Mouse (Mus musculus) myocyte (in vitro differentiated cells): ENCODE measurements around the gene Scgb2b21. TPM values are rescaled to one million over a fixed set of nuclear protein-coding genes. Genes with fewer than 3 reads are reported as not detected.
"Not testable (repeated sequence)": the region's sequence is repeated elsewhere in the genome, so short reads cannot be mapped to it uniquely, and the experiment has no call there.

ENCODE experiments used
- H3K27me3 ChIP-seq: one replicate; pipeline ENCODE4 v1.6.1; 2011; ENCODE audit not compliant: control insufficient read depth, insufficient read depth, insufficient read length
- H3K36me3 ChIP-seq: one replicate; pipeline ENCODE4 v1.6.1; 2011; ENCODE audit not compliant: control insufficient read depth, insufficient read depth
- H3K4me2 ChIP-seq: one replicate; pipeline ENCODE4 v1.6.1; 2011; ENCODE audit warnings: low read depth, control low read depth
- H3K4me3 ChIP-seq: one replicate; pipeline ENCODE4 v1.5.1; 2011; ENCODE audit warnings: mild to moderate bottlenecking, control low read depth, moderate library complexity
- H3K79me2 ChIP-seq: one replicate; pipeline ENCODE4 v1.6.1; 2011; ENCODE audit not compliant: control insufficient read depth, insufficient read depth
- H3ac ChIP-seq: one replicate; pipeline ENCODE4 v1.6.1; 2011; ENCODE audit not compliant: control insufficient read depth, insufficient read length
- E2F4 ChIP-seq: IDR thresholded peaks from one replicate; pipeline ENCODE4 v1.6.1; 2011; ENCODE audit warnings: mild to moderate bottlenecking, control low read depth, moderate library complexity; ENCODE audit not compliant: insufficient read depth
- MAX ChIP-seq: IDR thresholded peaks from one replicate; pipeline ENCODE4 v1.6.1; 2011; ENCODE audit warnings: low read depth, mild to moderate bottlenecking, control low read depth
- MYOG ChIP-seq, 3 experiments: IDR thresholded peaks; one replicate each; pipeline ENCODE4 v1.6.1; 2011; ENCODE audit warnings: control low read depth in 2 of 3, low read depth in 2 of 3, mild to moderate bottlenecking in 2 of 3; ENCODE audit not compliant: insufficient read length in 2 of 3, control insufficient read depth in 1 of 3, insufficient read depth in 1 of 3
- REST ChIP-seq: IDR thresholded peaks from one replicate; pipeline ENCODE4 v1.6.1; 2011; ENCODE audit warnings: mild to moderate bottlenecking, control low read depth, moderate library complexity; ENCODE audit not compliant: insufficient read depth, insufficient read length
- USF1 ChIP-seq: IDR thresholded peaks from one replicate; pipeline ENCODE4 v1.6.1; 2011; ENCODE audit warnings: low read depth, mild to moderate bottlenecking, control low read depth, moderate library complexity
- polyA plus RNA-seq: library from polyadenylated mRNA; unstranded; fragments of >200 nt; fragmentation: generic; extraction: Trizol; gene quantifications from one replicate; pipeline ENCODE4 v1.2.1, GENCODE M21; 2012; ENCODE audit warnings: missing spikeins

Scgb2b21 gene
- not detected for polyA plus RNA-seq

GRCm38 (mm10) chr7:33520358-33520757, at the start of gene Scgb2b21:
TSS of gene Scgb2b21 (minus strand) at chr7:33520458.
- H3K4me2 ChIP-seq: no peak within 1 kb of the TSS
- no peaks in the 10 kb centered on the region for H3K27me3 ChIP-seq
- no peak within 1 kb of the TSS for H3K4me3 ChIP-seq
- no peak within 1 kb of the TSS for H3ac ChIP-seq
- H3K79me2 ChIP-seq: no peaks in the 10 kb centered on the region
- TF ChIP-seq E2F4 (no peak), USF1 (no peak), MAX (no peak), MYOG (IDR thresholded peaks at IDR 0.05; ENCODE audit: control insufficient read depth in 1 of 3, insufficient read depth in 1 of 3, insufficient read length in 2 of 3, low read depth in 2 of 3) (no peak)
- H3K36me3 ChIP-seq: no peaks in the 10 kb centered on the region

GRCm38 (mm10) chr7:33543420-33543819, 23.2 kb upstream of the Scgb2b21 start:
- not testable (repeated sequence) for H3K4me3 ChIP-seq, H3K36me3 ChIP-seq, H3K27me3 ChIP-seq, H3K4me2 ChIP-seq, H3ac ChIP-seq, H3K79me2 ChIP-seq
- TF ChIP-seq REST: peak; percentile 64

Other genes starting within 250 kb of the Scgb2b21 start
- not detected for gene Scgb2b19, start 240.1 kb downstream of the Scgb2b21 start, polyA plus RNA-seq
- gene Scgb1b19, start 233.2 kb downstream of the Scgb2b21 start, polyA plus RNA-seq: not detected
- not detected for gene Scgb2b20, start 154.1 kb downstream of the Scgb2b21 start, polyA plus RNA-seq
- gene Scgb1b20, start 147.2 kb downstream of the Scgb2b21 start, polyA plus RNA-seq: not detected
- not detected for gene Scgb2b24, start 218.9 kb upstream of the Scgb2b21 start, polyA plus RNA-seq
- gene Scgb1b24, start 223.3 kb upstream of the Scgb2b21 start, polyA plus RNA-seq: not detected